ENCODE assay signal across 16 mouse cellular contexts in the genomic region with DNA sequence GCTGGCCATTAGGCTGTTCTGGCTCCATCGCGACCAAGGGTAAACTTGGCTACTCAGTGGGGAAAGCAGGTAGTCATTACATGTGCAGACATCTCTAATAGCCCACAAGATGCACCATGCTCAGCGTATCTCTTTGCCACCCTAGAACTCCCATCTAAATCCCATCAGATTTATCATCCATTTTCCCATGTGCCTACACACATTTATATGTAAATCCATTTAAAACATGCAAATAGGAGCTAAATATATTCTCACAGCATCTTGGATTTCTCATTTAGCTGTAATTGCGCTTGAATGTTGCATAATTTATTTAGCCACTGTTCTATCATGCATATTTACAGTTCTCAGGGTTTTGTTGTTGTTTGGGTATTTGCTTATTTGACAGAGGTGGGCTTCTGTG.
A peak's percentile ranks its signal among the peaks of the same experiment; 100 is the strongest.
DNase-seq lines count a peak whose midpoint lies in the region; ATAC-seq and TF ChIP-seq lines count a peak whose summit lies in the region.
"Had no signal": no experiment of that assay in that cellular context is flagged by ENCODE, and none has a peak within 500 bp of the region (broad histone marks: within the 10 kb centered on the region; RNA-seq: fewer than 3 reads in every experiment).

No protein-coding gene starts in this region.

- no peak overlapping the region for H3K4me3 ChIP-seq in forebrain, embryonic 14.5 days (ENCODE audit: low read depth, low read length)
- H3K4me3 ChIP-seq in forebrain, embryonic 15.5 days = no peak overlapping the region
- H3K4me3 ChIP-seq in forebrain, postnatal 0 days (ENCODE audit: low read depth, low read length) = no peak overlapping the region
- H3K4me3 ChIP-seq in forebrain, embryonic 12.5 days (replicated peaks) = no peak overlapping the region
- H3K4me3 ChIP-seq: embryonic facial prominence, embryonic 10.5 days; embryonic facial prominence, embryonic 12.5 days had no signal

- no peak overlapping the region for H3K4me2 ChIP-seq in forebrain, embryonic 14.5 days (ENCODE audit: low read length)
- no peak overlapping the region for H3K4me2 ChIP-seq in forebrain, embryonic 15.5 days (replicated peaks)
- no peak overlapping the region for H3K4me2 ChIP-seq in forebrain, postnatal 0 days (ENCODE audit: low read depth)
- no peak overlapping the region for H3K4me2 ChIP-seq in forebrain, embryonic 12.5 days
- H3K4me2 ChIP-seq: embryonic facial prominence, embryonic 12.5 days had no signal

- H3K9me3 ChIP-seq in forebrain, embryonic 14.5 days (replicated peaks; ENCODE audit: control insufficient read depth, low read length) = no peaks in the 10 kb centered on the region
- H3K9me3 ChIP-seq in forebrain, embryonic 15.5 days = no peaks in the 10 kb centered on the region
- H3K9me3 ChIP-seq in forebrain, postnatal 0 days (ENCODE audit: low read length) = no peaks in the 10 kb centered on the region
- no peaks in the 10 kb centered on the region for H3K9me3 ChIP-seq in forebrain, embryonic 12.5 days
- H3K9me3 ChIP-seq: embryonic facial prominence, embryonic 10.5 days; embryonic facial prominence, embryonic 12.5 days had no signal

- no peak for TF ChIP-seq POLR2A in brain, embryonic 14.5 days (IDR thresholded peaks at IDR 0.05; ENCODE audit: borderline replicate concordance, extremely low read depth, insufficient read depth, insufficient read length, poor library complexity, severe bottlenecking)

- no peak for TF ChIP-seq CTCF in forebrain, postnatal 0 days (IDR thresholded peaks at IDR 0.05; ENCODE audit: low read depth)
- no peak for TF ChIP-seq CTCF in brain, embryonic 14.5 days (IDR thresholded peaks at IDR 0.05; ENCODE audit: borderline replicate concordance, extremely low read depth, insufficient read depth, insufficient read length)

- WGBS in forebrain, embryonic 14.5 days = 88% methylated on average over 4 of the region's 4 CpGs
- 72% methylated on average over 4 of the region's 4 CpGs for WGBS in forebrain, embryonic 15.5 days
- WGBS in forebrain, postnatal 0 days = 65% methylated on average over 4 of the region's 4 CpGs
- 89% methylated on average over 4 of the region's 4 CpGs for WGBS in forebrain, embryonic 12.5 days

- H3K36me3 ChIP-seq in forebrain, embryonic 14.5 days (ENCODE audit: control insufficient read depth, insufficient read depth, low read length) = no peaks in the 10 kb centered on the region
- H3K36me3 ChIP-seq in forebrain, embryonic 15.5 days = no peaks in the 10 kb centered on the region
- no peaks in the 10 kb centered on the region for H3K36me3 ChIP-seq in forebrain, postnatal 0 days (ENCODE audit: insufficient read depth)
- no peaks in the 10 kb centered on the region for H3K36me3 ChIP-seq in forebrain, embryonic 12.5 days (replicated peaks)
- H3K36me3 ChIP-seq: embryonic facial prominence, embryonic 10.5 days; embryonic facial prominence, embryonic 12.5 days had no signal

- ATAC-seq in forebrain, embryonic 14.5 days = peak; percentile 7; the same call in 1 of the 2 replicates
- ATAC-seq in forebrain, embryonic 15.5 days (replicated peaks) = no peak
- ATAC-seq in forebrain, postnatal 0 days = peak; percentile 71
- no peak for ATAC-seq in forebrain, embryonic 12.5 days (ENCODE audit: low FRiP score)

- no peaks in the 10 kb centered on the region for H3K4me1 ChIP-seq in forebrain, embryonic 14.5 days (ENCODE audit: control insufficient read depth, insufficient read depth, low read length)
- H3K4me1 ChIP-seq in forebrain, embryonic 15.5 days = 0 out of 2 replicates have a peak, but pooled peaks cover 4% of the 10 kb centered on the region
- H3K4me1 ChIP-seq in forebrain, postnatal 0 days (ENCODE audit: insufficient read depth) = no peaks in the 10 kb centered on the region
- H3K4me1 ChIP-seq in forebrain, embryonic 12.5 days = no peaks in the 10 kb centered on the region
- H3K4me1 ChIP-seq: embryonic facial prominence, embryonic 12.5 days had no signal

- DNase-seq in forebrain, embryonic 14.5 days (ENCODE audit: low spot score) = peak; percentile 41
- peak; percentile 31 for DNase-seq in forebrain, postnatal 0 days
- peak; percentile 33 for DNase-seq in brain, embryonic 14.5 days (ENCODE audit: low read depth)
- DNase-seq in layer of hippocampus, postnatal 36 days = no peak
- DNase-seq: adrenal gland, adult 2 months; adrenal gland, postnatal 10 days; adrenal gland, postnatal 25 days; cerebellum, adult 11-12 months; cerebellum, adult 2 months; cerebellum, adult 9-10 months; cerebellum, postnatal 10 days; cerebellum, postnatal 25 days had no signal

- no peaks in the 10 kb centered on the region for H3K27me3 ChIP-seq in forebrain, embryonic 14.5 days (replicated peaks; ENCODE audit: control insufficient read depth, insufficient read depth, low read length)
- no peaks in the 10 kb centered on the region for H3K27me3 ChIP-seq in forebrain, embryonic 15.5 days
- H3K27me3 ChIP-seq in forebrain, postnatal 0 days (ENCODE audit: insufficient read depth, low read length) = no peaks in the 10 kb centered on the region
- H3K27me3 ChIP-seq in forebrain, embryonic 12.5 days = no peaks in the 10 kb centered on the region
- H3K27me3 ChIP-seq: embryonic facial prominence, embryonic 12.5 days had no signal

- H3K27ac ChIP-seq in forebrain, embryonic 14.5 days (ENCODE audit: low read depth, low read length) = no peak overlapping the region
- no peak overlapping the region for H3K27ac ChIP-seq in forebrain, embryonic 15.5 days (replicated peaks)
- H3K27ac ChIP-seq in forebrain, postnatal 0 days (ENCODE audit: low read depth, low read length) = no peak overlapping the region
- no peak overlapping the region for H3K27ac ChIP-seq in forebrain, embryonic 12.5 days
- H3K27ac ChIP-seq: embryonic facial prominence, embryonic 10.5 days; embryonic facial prominence, embryonic 12.5 days had no signal

- no peak overlapping the region for H3K9ac ChIP-seq in forebrain, embryonic 14.5 days (ENCODE audit: low read length)
- H3K9ac ChIP-seq in forebrain, embryonic 15.5 days (replicated peaks) = no peak overlapping the region
- H3K9ac ChIP-seq in forebrain, postnatal 0 days = no peak overlapping the region
- no peak overlapping the region for H3K9ac ChIP-seq in forebrain, embryonic 12.5 days
- H3K9ac ChIP-seq: embryonic facial prominence, embryonic 12.5 days had no signal

Comparison
In these comparisons a context has a peak if more than half of its experiments do, and no peak if none do; other contexts are left out.
1. ATAC-seq: peak in forebrain, embryonic 14.5 days (single experiment) and forebrain, postnatal 0 days (single experiment); none in forebrain, embryonic 15.5 days (single experiment) and forebrain, embryonic 12.5 days (single experiment).
2. DNase-seq: peak in forebrain, embryonic 14.5 days (single experiment), forebrain, postnatal 0 days (single experiment) and brain, embryonic 14.5 days (single experiment); none in layer of hippocampus, postnatal 36 days (0 of 2).